Mouse (Mus musculus) megakaryocyte, embryonic 14.5 days (primary cell): ENCODE measurements around the gene Alkbh3.

Experiments used
- FLI1 ChIP-seq: IDR thresholded peaks from 2 replicates; pipeline ENCODE4 v1.6.1; 2012; ENCODE audit warnings: low read length, inconsistent platforms, mixed read lengths
- GATA1 ChIP-seq: IDR thresholded peaks from 3 replicates; pipeline ENCODE4 v1.6.1; 2012; ENCODE audit warnings: mixed read lengths, low read length, inconsistent platforms, borderline replicate concordance

DNA sequence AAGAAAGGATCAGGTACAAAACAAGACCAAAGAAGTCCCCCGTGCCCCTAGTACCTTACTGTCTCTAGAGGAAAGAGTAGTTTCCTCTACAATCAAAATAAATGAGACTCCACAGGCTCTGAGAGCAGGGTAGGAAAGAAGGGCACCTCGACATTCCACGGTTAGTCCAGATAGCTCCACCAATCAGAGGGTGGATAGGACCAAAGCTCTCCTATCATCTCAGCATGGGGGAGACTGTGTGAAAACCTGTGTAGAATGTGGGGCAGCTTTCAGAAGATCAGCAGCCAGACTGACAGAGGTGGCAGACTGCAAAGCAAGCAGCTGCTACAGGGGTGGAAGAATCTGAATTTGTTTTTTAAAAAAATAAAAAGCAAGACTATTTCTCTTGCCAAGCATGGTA lies 17.8 kb downstream of the Alkbh3 start:
- TF ChIP-seq GATA1 (no peak), FLI1 (no peak)
